Mouse (Mus musculus): ENCODE data around the gene Bag5. TPM values are rescaled to one million over a fixed set of nuclear protein-coding genes. Genes with fewer than 3 reads are reported as not detected.
A peak's percentile ranks its signal among the peaks of the same experiment; 100 is the strongest.

Bag5 gene
- polyA plus RNA-seq (2014; fragmentation: Nextera tagmentation; extraction: Ambion mirVana): 67.3 and 72.9 TPM in 2 replicates

DNA sequence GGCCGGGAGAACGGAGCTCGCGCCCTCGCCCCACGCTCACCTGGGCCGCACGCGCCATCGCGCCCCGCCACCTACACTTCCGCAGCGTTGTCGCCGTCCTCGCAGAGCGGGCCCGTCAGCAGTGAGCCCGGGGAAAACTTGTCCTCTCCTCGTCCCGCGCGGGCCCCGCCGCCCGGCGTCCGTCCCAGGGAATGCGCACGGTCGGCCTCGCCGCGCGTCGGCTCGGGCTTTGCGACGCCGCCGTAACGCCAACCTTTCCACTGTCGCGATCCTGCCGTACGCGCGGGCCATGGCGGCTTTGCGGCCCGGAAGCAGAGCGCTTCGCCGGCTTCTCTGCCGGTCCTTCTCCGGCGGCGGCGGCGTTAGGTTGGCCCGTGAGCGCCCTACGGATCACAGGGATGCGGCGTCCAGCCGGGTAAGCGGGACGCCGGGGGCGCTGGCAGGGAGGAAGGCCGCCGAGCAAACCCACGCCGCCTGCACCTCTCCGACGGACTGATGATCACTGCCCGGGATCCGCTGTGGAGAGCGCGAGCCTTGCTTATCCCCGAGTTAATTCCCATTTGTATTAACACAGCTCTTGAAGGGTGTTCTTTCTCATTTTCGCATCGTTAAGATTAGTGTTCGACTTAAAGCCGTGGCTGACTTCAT is at the start of gene Bag5, which contains the start of gene Apopt1:
Gene Bag5, minus strand, starts transcription at position 254 of the 648 bp plus-strand sequence.
Gene Apopt1, plus strand, starts transcription at position 258 of the 648 bp plus-strand sequence.
- peak within 1 kb of the TSS; percentile 98 for H3K4me3 ChIP-seq (replicated peaks; ENCODE audit: low read depth, low read length)
- ATAC-seq (ENCODE audit: low FRiP score, low TSS enrichment): peak; percentile 95
- peak within 1 kb of the TSS; percentile 87 for H3K4me2 ChIP-seq (ENCODE audit: low read length)
- H3K36me3 ChIP-seq (ENCODE audit: control insufficient read depth, insufficient read depth, low read length): peaks cover 28% of the 10 kb centered on the region
- peak; percentile 98 for DNase-seq
- peak within 1 kb of the TSS; percentile 83 for H3K27ac ChIP-seq (replicated peaks; ENCODE audit: low read depth, low read length)
- under 1% methylated on average over 85 of the region's 86 CpGs for WGBS
- no peaks in the 10 kb centered on the region for H3K27me3 ChIP-seq (ENCODE audit: control insufficient read depth, insufficient read depth, low read length)
- peak within 1 kb of the TSS; percentile 93 for H3K9ac ChIP-seq (replicated peaks; ENCODE audit: low read length)
- no peaks in the 10 kb centered on the region for H3K9me3 ChIP-seq (ENCODE audit: control insufficient read depth, low read length)
- peaks cover 15% of the 10 kb centered on the region for H3K4me1 ChIP-seq (ENCODE audit: control insufficient read depth, insufficient read depth, low read length)

DNA sequence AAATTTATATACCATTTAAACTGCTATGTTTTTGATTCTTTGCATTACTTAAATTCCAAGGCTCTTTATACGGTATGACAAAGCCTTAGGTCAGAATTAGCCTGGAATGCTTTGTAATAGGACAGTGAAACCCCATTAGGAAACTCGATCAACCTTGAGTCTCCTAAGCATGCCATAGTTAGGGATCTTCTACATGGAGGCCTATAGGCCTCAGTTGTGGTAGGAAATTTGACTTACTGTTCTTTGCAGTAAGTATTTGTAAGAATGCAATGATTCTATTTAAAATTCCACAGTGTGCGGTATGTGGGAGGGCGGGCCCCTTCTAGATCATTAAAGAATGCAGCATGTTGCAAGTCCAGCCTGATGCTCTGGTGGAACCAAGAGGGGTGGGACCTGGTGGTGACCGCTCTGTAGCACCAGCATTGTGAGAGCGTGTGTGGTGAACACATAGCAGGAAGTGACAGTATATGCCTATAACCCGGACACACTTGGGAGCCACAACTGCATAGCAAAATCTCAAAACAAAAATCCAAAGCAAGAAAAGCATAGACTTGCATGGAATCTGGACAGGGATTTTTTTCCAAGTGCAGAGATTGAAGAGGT is 47.4 kb upstream of the Bag5 start:
- peak overlapping the region; percentile 95 for H3K4me3 ChIP-seq (replicated peaks; ENCODE audit: low read depth, low read length)
- H3K27ac ChIP-seq (replicated peaks; ENCODE audit: low read depth, low read length): 0 out of 2 replicates have a peak overlapping the region, but pooled peaks have one; percentile 97
- H3K4me2 ChIP-seq (ENCODE audit: low read length): peak overlapping the region; percentile 99
- 68% methylated on average over 7 of the region's 7 CpGs for WGBS
- peaks cover 24% of the 10 kb centered on the region for H3K4me1 ChIP-seq (ENCODE audit: control insufficient read depth, insufficient read depth, low read length)
- ATAC-seq (ENCODE audit: low FRiP score, low TSS enrichment) (no peak), DNase-seq (no peak)
- H3K9ac ChIP-seq (replicated peaks; ENCODE audit: low read length): peak overlapping the region; percentile 98
- peaks cover 12% of the 10 kb centered on the region for H3K36me3 ChIP-seq (ENCODE audit: control insufficient read depth, insufficient read depth, low read length)
- no peaks in the 10 kb centered on the region for H3K27me3 ChIP-seq (ENCODE audit: control insufficient read depth, insufficient read depth, low read length)
- no peaks in the 10 kb centered on the region for H3K9me3 ChIP-seq (ENCODE audit: control insufficient read depth, low read length)

DNA sequence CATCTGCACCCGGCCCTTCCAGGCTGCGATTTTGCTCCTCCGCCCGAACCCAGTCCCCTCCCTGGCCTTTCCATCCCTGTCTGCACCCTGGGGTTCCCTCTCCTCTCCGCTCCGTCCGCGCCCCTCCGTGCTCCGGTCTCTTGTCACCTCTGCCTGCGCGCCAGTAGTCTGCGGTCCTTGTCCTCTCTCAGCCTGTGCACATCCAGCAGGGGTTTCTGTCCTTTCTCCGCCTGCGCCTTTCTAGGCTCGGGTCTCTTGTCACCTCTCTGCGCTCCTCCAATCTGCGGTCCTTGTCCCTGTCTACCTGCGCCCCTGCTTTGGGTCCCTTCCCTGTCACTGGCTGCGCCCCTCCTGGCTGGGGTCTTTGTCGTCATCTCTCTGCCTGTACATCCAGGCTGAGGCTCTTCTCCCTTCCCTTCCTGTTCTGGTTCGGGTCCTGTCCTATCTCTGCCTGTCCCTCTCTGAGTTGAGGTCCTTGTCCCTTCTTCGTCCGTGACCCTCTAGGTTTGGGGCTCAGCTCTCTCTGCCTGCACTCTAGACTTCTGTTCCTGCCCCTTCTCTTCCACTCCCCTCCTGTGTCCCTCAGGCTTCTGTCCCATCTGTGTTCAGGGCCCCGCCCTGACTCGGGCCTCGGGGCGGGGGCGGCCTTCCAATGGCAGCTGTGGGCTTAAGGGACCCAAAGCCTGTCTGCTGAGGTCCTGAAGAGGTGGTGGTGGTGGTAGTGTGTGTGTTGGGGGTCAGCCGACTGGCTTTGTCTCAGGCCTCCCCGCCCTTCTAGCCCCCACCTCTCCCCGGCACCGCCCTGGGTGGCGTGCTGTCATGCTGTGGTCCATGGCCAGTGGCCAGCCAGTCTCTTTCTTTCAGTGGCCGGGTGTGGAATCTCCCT is 46.4 kb upstream of the Bag5 start:
- H3K36me3 ChIP-seq (ENCODE audit: control insufficient read depth, insufficient read depth, low read length): peaks cover 12% of the 10 kb centered on the region
- peaks cover 24% of the 10 kb centered on the region for H3K4me1 ChIP-seq (ENCODE audit: control insufficient read depth, insufficient read depth, low read length)
- peak overlapping the region; percentile 99 for H3K4me2 ChIP-seq (ENCODE audit: low read length)
- peak; percentile 64 for ATAC-seq (ENCODE audit: low FRiP score, low TSS enrichment)
- peak overlapping the region; percentile 97 for H3K27ac ChIP-seq (replicated peaks; ENCODE audit: low read depth, low read length)
- peak overlapping the region; percentile 98 for H3K9ac ChIP-seq (replicated peaks; ENCODE audit: low read length)
- H3K27me3 ChIP-seq (ENCODE audit: control insufficient read depth, insufficient read depth, low read length): no peaks in the 10 kb centered on the region
- peak overlapping the region; percentile 95 for H3K4me3 ChIP-seq (replicated peaks; ENCODE audit: low read depth, low read length)
- H3K9me3 ChIP-seq (ENCODE audit: control insufficient read depth, low read length): no peaks in the 10 kb centered on the region
- WGBS: under 1% methylated on average over 35 of the region's 35 CpGs
- peak; percentile 66 for DNase-seq

DNA sequence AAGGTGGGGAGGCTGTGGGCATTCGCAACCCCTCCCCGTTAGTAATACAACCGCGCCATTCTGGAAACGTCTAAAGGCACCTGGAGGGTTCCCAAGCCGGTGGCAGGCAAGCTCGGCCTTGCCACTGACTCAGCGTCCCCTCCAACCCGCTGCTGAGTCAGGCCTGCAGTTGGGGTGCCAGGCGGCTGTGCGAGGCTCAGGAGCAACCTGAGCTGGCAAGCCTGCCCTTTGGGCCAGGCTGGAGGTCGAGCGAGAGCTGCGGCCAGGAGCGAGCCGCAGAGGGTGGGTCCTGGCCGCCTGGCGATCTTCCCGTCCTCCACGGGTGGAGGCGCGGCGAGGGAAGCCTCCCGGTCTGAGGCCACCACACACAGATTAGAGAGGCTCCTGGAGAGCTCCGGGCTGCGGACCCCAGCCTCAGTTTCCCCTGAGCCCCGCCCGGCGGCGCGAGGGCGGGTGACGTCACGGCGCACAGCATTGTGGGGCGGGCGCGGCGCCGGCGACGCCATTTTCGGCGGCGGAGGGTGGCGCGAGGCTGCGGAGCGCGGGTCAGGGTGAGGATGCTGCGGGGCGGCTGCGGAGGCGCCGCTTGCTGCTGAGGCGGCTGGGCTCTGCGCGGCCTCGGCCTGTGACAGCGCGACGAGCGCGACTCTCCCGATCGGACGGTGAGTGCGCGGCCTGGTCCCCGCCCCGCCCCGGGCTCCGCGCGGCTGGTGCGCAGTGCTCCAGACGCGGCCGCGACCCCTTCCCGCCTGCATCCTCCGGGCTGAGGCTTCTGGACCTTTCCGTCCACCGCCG is 45.5 kb upstream of the Bag5 start, which contains the start of gene Klc1:
Gene Klc1, plus strand, starts transcription at position 469 of the 795 bp plus-strand sequence.
- H3K9me3 ChIP-seq (ENCODE audit: control insufficient read depth, low read length): no peaks in the 10 kb centered on the region
- DNase-seq (peak; percentile 95), ATAC-seq (ENCODE audit: low FRiP score, low TSS enrichment) (peak; percentile 88)
- peak within 1 kb of the TSS; percentile 97 for H3K27ac ChIP-seq (replicated peaks; ENCODE audit: low read depth, low read length)
- H3K4me3 ChIP-seq (replicated peaks; ENCODE audit: low read depth, low read length): peak within 1 kb of the TSS; percentile 95
- no peaks in the 10 kb centered on the region for H3K27me3 ChIP-seq (ENCODE audit: control insufficient read depth, insufficient read depth, low read length)
- WGBS: under 1% methylated on average over 71 of the region's 85 CpGs
- peak within 1 kb of the TSS; percentile 99 for H3K4me2 ChIP-seq (ENCODE audit: low read length)
- H3K4me1 ChIP-seq (ENCODE audit: control insufficient read depth, insufficient read depth, low read length): peaks cover 24% of the 10 kb centered on the region
- H3K9ac ChIP-seq (replicated peaks; ENCODE audit: low read length): peak within 1 kb of the TSS; percentile 98
- peaks cover 8% of the 10 kb centered on the region for H3K36me3 ChIP-seq (ENCODE audit: control insufficient read depth, insufficient read depth, low read length)

DNA sequence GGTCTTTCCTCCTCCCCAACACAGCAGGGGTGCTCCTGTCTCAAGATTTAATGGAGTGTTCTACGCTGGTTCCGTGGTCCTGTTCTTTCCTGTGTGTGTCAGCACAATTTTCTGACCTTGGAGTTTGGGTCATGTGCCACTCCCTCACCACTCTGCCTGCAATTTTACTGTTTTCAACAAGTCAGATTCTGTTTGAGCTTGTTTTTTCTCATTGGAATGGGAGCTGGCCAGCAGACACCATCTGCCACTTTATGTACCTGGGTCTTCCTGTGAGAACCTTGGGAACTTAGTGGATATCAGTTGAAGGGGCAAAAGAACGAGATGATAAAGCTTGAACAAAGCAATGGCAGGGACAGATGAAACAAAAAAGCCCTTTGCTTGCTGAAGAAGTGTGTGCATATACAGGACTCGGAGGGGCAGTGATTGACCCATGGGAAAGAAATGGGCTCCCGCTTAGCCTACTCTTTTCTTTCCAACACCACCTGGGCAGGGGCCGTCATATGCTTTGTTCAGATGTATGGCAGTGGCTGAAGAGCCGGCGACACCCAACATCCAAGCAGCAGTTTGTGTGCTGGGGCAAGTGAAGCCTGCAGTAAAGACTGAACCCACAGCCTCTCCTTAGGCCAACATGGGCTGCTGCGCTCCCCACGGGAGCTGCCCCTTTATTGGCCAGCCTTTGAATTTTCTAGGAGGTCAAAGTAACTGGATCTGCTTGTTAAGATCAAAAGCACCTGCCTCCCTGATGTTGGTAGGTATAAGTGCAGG is 44.7 kb upstream of the Bag5 start:
- peaks cover 24% of the 10 kb centered on the region for H3K4me1 ChIP-seq (ENCODE audit: control insufficient read depth, insufficient read depth, low read length)
- peak overlapping the region; percentile 98 for H3K9ac ChIP-seq (replicated peaks; ENCODE audit: low read length)
- peak overlapping the region; percentile 99 for H3K4me2 ChIP-seq (ENCODE audit: low read length)
- no peaks in the 10 kb centered on the region for H3K9me3 ChIP-seq (ENCODE audit: control insufficient read depth, low read length)
- no peak for DNase-seq
- WGBS: 48% methylated on average over 10 of the region's 10 CpGs
- H3K27ac ChIP-seq (replicated peaks; ENCODE audit: low read depth, low read length): peak overlapping the region; percentile 97
- H3K4me3 ChIP-seq (replicated peaks; ENCODE audit: low read depth, low read length): peak overlapping the region; percentile 95
- H3K36me3 ChIP-seq (ENCODE audit: control insufficient read depth, insufficient read depth, low read length): 0 out of 2 replicates have a peak, but pooled peaks cover 1% of the 10 kb centered on the region
- no peaks in the 10 kb centered on the region for H3K27me3 ChIP-seq (ENCODE audit: control insufficient read depth, insufficient read depth, low read length)
- ATAC-seq (ENCODE audit: low FRiP score, low TSS enrichment): no peak

DNA sequence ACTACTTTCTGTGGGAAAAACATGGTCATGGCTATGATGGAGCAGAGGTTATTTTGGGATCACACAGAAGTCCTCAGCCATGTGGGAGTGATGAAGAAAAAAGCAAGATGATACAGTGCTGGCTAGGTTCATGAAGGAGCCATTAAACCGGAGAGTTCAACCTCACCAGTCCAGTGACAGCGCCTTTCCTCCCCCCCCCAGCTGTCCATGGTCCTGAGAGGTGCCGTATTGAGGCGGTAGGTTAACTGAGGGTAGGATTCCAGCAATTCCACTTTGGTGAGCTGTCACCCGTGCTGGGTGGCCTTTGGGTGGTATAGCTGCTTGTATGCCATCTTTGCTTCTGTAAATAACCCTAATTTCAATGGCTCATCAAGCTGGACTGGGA is 43.6 kb upstream of the Bag5 start:
- H3K27ac ChIP-seq (replicated peaks; ENCODE audit: low read depth, low read length): no peak overlapping the region
- ATAC-seq (ENCODE audit: low FRiP score, low TSS enrichment) (no peak), DNase-seq (no peak)
- H3K9ac ChIP-seq (replicated peaks; ENCODE audit: low read length): no peak overlapping the region
- H3K4me3 ChIP-seq (replicated peaks; ENCODE audit: low read depth, low read length): no peak overlapping the region
- 62% methylated on average over 5 of the region's 5 CpGs for WGBS
- peaks cover 22% of the 10 kb centered on the region for H3K4me1 ChIP-seq (ENCODE audit: control insufficient read depth, insufficient read depth, low read length)
- no peaks in the 10 kb centered on the region for H3K36me3 ChIP-seq (ENCODE audit: control insufficient read depth, insufficient read depth, low read length)
- H3K27me3 ChIP-seq (ENCODE audit: control insufficient read depth, insufficient read depth, low read length): no peaks in the 10 kb centered on the region
- H3K4me2 ChIP-seq (ENCODE audit: low read length): no peak overlapping the region
- H3K9me3 ChIP-seq (ENCODE audit: control insufficient read depth, low read length): no peaks in the 10 kb centered on the region

DNA sequence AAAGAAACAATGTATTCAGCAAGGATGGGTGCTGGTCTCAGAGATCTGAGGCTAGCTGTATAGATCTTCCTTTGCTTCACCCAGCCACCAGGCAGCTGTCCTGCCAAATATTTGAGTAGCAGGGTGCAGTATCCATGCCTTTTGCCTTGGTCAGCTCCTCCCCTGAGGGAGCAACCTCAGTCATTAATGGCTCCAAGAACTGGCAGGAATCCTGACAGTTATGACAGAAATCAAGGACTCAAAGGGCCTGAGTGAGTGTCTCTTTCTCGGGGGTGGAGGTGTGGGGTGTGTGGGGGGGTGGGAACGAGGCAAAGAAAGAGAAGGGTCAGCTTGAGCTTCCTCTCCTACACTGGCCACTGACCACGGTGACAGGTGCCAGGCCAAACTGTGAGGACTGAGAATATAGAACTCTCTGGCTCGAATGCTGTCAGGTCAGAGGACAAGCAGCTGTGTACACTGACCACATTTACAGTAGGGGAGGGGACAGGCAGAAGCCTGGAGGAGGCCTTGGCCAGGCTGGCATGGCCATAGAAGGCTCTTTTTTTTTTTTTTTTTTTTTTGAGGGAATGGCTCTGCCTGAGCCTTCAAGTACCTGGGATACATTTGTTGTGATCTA is 43.1 kb upstream of the Bag5 start:
- no peaks in the 10 kb centered on the region for H3K27me3 ChIP-seq (ENCODE audit: control insufficient read depth, insufficient read depth, low read length)
- H3K4me2 ChIP-seq (ENCODE audit: low read length): no peak overlapping the region
- 73% methylated on average over 4 of the region's 4 CpGs for WGBS
- H3K4me1 ChIP-seq (ENCODE audit: control insufficient read depth, insufficient read depth, low read length): peaks cover 19% of the 10 kb centered on the region
- no peak for DNase-seq
- ATAC-seq (ENCODE audit: low FRiP score, low TSS enrichment): no peak
- H3K9me3 ChIP-seq (ENCODE audit: control insufficient read depth, low read length): no peaks in the 10 kb centered on the region
- no peak overlapping the region for H3K4me3 ChIP-seq (replicated peaks; ENCODE audit: low read depth, low read length)
- no peak overlapping the region for H3K9ac ChIP-seq (replicated peaks; ENCODE audit: low read length)
- H3K36me3 ChIP-seq (ENCODE audit: control insufficient read depth, insufficient read depth, low read length): no peaks in the 10 kb centered on the region
- no peak overlapping the region for H3K27ac ChIP-seq (replicated peaks; ENCODE audit: low read depth, low read length)
